Mouse (Mus musculus) bone marrow macrophage, adult 2 months (primary cell): Measurements from ENCODE around the gene A030005K14Rik.

ENCODE experiments used
- CTCF ChIP-seq: IDR thresholded peaks from 2 replicates; pipeline ENCODE4 v1.5.1; 2012; ENCODE audit warnings: low read depth, mild to moderate bottlenecking, low read length, moderate library complexity
- POLR2A ChIP-seq: IDR thresholded peaks from 2 replicates; pipeline ENCODE4 v1.6.1; 2012; ENCODE audit warnings: mild to moderate bottlenecking, low read depth, low read length, borderline replicate concordance

GRCm38 (mm10) chr1:83015329-83015879, 43.8 kb downstream of the A030005K14Rik start:
- no peak for TF ChIP-seq POLR2A
- TF ChIP-seq CTCF = no peak
